Mouse (Mus musculus): ENCODE data around the gene Pax7.

Gene Pax7

DNA sequence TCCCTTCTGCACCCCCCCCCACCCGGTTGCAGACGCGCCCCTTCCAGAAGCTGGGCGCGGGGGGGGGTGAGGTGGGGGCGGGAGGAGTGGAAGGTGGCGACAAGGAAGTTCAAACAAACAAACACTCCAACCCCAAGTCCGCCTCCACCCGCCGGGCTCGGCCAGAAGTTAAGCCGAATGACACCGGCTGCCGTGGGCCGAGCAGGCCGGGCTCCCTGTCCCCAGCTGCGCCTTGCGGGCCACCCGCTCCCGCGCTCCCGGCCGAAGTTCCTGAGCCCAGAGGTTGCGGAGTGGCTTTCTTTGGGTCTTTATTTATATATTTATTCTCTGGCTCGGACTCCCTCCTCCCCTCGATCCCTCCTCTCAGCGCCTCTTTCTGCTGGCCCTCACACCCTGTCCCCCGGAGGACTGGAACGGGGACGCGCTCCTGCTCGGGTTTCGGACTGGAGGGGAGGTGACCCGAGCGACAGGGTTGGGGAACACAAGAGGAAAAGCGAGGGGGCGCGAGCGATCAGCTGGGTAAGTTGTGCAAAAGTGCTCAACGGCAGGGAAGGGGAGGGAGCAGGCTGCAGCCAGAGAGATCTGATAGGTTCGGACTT lies at the start of gene Pax7:
Gene Pax7 (minus strand): TSS at position 493 of the 599 bp plus-strand sequence.
- no peak for DNase-seq (ENCODE audit: low read depth, low spot score)

DNA sequence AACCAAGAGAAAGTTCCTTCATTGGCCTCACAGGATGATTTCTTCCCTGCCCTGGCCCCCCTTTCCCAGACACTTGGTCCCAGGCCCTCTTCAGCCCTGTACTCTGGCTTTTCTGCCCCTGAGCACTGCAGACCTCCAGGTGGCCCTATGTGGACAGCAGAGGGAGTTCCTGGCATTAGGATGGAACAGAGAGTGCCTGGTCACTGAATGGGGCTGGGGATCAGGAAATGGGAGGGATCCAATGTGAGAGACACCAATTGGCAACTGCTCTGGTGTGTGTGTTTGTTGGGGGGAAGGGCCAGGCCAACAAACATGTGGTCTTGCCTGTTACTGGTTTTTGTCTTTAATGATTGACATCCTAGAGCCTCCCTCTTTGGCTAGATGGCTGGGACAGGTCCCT lies 48.5 kb upstream of the Pax7 start:
- DNase-seq (ENCODE audit: low read depth, low spot score), result no peak

DNA sequence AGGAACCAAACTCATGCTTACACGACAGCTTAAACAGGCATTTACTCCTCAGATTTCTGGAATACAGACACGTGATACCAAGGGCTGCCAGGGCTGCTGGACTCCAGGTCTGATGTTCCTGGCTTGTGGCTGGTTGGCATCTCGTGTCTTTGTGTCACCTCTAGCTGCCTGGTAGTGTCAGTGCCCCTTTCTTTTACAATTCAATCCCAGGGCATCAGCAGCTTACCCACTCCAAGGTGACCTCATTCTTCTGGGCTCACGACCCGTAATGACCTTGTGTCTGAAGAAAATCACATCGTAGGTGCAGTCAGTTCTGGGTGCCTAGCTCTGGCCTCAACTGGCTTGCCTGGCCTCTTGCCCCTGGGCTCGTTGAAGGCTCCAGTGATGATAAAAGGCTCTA lies 46.0 kb upstream of the Pax7 start:
- DNase-seq (ENCODE audit: low read depth, low spot score), result no peak

DNA sequence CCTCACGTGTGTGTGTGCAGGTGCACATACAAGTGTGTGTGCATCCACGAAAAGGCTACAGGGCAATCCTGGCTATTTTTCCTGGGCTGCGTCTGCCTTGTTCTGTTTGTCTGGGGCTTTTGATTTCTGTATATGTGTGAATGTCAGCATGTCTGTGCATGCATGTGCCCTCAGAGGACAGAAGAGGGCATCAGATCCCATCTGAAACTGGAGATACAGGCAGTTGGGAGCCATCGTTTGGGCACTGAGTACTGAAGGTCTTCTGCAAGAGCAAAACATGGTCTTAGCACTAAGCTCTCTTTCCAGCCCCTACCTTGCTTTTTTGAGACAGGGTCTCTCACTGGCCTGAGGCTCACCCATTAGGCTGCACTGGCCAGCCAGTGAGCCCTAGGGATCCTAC lies 45.1 kb upstream of the Pax7 start:
- DNase-seq (ENCODE audit: low read depth, low spot score), result no peak

GRCm38 (mm10) chr4:139877269-139877668 lies 43.9 kb upstream of the Pax7 start:
- peak; percentile 51 for DNase-seq (ENCODE audit: low read depth, low spot score)

- peak; percentile 59 for DNase-seq (ENCODE audit: low read depth, low spot score)
These were observed 39.3 kb upstream of the Pax7 start for GRCm38 (mm10) chr4:139872595-139872994.

GRCm38 (mm10) chr4:139871699-139872098 lies 38.4 kb upstream of the Pax7 start:
- no peak for DNase-seq (ENCODE audit: low read depth, low spot score)

- no peak for DNase-seq (ENCODE audit: low read depth, low spot score)
These were observed 29.9 kb upstream of the Pax7 start for GRCm38 (mm10) chr4:139863218-139863617.

DNA sequence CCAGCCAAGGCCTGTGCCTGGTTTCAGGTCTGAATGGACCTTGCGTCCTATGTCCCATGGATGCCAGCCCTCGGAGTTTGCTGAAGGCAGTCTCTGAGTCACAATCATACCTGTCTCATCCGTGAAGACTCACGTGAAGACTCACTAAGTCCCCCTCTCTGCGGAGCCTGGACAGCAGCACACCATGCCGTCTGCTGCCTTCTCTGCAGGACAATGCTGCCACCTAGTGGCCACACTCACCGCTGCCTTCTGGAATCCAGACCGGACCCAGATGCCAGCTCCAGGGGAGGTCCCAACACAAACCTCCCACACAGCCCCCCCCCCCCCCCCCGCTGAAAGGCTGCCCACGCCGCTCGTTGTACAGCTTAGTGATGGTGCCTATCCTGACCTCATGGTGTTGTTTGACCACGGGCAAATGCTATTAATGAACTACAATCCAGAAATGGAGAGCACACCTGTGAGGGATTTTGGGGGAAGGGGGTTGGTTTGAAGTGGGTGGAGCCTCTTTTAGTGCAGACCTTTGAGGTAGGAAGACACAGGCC lies 25.4 kb upstream of the Pax7 start:
- peak; percentile 73 for DNase-seq (ENCODE audit: low read depth, low spot score)

GRCm38 (mm10) chr4:139852219-139853035 lies 19.1 kb upstream of the Pax7 start:
- DNase-seq (ENCODE audit: low read depth, low spot score), result no peak

GRCm38 (mm10) chr4:139851387-139851786 lies 18.1 kb upstream of the Pax7 start:
- DNase-seq (ENCODE audit: low read depth, low spot score), result no peak

- DNase-seq (ENCODE audit: low read depth, low spot score), result no peak
These were observed 17.3 kb upstream of the Pax7 start for GRCm38 (mm10) chr4:139850547-139851170.

GRCm38 (mm10) chr4:139843456-139843855 lies 10.1 kb upstream of the Pax7 start:
- no peak for DNase-seq (ENCODE audit: low read depth, low spot score)

DNA sequence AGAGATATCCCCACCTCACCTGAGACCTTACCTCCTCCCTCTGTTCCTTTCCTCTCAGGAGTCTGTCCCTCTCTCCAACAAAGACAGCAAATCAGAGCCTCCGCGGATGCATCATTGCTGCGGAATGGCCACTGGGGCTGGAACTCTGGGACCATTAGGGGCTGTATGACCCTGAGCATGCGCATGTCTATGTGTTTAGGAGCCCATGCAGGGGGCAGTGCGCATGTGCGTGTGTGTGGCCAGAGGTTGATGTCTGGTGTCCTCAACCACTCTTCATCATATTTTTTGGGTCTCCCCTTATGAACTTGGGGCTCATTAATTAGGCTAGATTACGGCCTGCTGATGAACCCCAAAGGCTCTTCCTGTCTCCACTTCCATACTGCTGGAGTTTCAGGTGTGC lies 9.6 kb upstream of the Pax7 start:
- DNase-seq (ENCODE audit: low read depth, low spot score), result no peak

DNA sequence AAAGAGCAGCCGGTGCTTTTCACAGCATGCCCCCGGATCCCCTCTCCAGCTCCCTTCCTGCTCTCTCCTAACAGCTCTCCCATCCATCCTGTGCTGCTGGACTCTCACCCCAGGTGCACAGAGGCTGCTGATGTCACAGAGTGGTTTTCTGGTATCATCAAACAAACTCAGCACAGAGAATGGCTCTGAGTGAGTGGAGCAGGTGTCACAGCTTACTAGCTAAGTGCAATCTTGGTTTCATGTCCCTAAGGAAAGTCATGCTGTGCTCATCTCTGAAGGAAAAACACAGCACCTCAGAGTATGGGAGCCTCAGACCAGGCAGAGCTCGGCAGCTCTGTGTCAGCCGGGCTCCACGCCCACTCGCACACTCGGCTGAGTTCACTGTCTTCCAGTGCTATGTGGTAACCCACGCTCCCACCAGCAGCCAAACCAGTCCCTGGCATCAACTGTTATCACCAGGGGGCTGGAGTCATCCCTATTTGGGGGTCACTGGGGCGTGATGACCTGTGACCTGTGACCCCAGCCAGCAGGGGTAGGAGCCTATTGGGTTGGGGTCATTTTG lies 7.7 kb upstream of the Pax7 start:
- no peak for DNase-seq (ENCODE audit: low read depth, low spot score)

DNA sequence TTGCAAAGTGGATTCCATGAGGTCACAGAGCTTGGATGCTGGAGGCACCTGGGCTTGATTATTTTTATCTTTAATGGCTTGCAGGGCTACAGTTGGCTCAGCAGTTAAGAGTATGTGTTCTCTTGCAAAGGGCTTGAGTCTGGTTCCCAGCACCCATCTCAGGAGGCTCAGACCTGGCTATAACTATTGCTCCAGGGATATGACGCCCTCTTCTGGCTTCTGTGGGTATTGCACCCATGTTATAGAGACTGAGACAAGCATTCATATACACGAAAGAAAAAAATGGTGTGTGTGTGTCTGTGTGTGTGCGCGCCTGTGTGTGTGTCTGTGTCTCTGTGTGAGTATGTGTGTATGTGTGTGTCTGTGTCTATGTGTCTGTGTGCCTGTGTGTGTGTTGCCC lies 7.1 kb upstream of the Pax7 start:
- no peak for DNase-seq (ENCODE audit: low read depth, low spot score)

DNA sequence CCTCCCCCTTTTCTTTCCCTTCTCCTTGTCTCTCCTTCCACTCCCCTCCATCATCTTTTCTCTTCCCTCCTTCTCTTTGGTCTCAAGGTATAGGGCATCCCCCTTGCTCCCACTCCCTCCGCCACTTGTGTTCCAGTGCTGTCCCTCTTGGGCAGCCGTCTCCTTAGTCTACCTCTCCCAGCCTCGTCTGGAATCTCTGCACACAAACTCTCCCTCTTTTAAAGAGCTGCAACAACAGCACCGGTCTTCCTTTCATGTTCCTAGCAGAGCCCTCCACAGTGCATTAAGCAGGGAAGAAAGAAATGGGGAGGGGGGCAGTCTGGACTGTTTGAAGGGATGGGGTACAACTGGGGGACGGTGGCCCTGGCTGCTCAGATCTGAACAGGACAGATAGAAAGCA lies 3.4 kb upstream of the Pax7 start:
- DNase-seq (ENCODE audit: low read depth, low spot score), result no peak

- no peak for DNase-seq (ENCODE audit: low read depth, low spot score)
These were observed 2.9 kb upstream of the Pax7 start for GRCm38 (mm10) chr4:139836196-139836595.

DNA sequence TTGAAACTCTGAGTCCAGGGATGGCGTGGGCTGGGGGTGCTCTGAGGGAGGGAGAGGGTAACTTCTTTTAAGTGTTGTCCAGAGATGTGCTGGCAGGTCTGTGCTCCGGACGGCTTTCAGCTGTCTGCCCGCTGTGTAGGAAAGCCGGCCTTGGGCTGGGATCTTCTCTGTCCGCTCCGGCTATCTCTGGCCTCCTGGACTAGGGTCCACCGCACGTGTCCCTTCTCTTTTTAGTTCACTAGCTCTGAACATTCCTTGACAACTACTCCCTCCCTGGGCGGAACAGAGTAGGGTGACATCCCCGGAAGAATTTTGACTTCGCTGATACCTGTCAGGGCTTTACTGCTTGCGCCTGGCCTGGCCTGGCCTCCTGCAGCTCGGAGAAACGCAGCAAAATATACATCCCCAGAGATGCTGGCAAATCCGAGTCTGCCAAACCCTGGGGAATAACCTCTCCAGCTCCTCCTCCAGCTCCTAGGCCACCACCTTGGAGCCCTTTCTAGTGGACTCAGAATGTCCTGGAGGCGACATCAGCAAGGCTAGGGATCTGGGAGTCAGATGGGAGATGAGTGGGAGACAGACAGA lies 581 bp upstream of the Pax7 start:
- no peak for DNase-seq (ENCODE audit: low read depth, low spot score)

DNA sequence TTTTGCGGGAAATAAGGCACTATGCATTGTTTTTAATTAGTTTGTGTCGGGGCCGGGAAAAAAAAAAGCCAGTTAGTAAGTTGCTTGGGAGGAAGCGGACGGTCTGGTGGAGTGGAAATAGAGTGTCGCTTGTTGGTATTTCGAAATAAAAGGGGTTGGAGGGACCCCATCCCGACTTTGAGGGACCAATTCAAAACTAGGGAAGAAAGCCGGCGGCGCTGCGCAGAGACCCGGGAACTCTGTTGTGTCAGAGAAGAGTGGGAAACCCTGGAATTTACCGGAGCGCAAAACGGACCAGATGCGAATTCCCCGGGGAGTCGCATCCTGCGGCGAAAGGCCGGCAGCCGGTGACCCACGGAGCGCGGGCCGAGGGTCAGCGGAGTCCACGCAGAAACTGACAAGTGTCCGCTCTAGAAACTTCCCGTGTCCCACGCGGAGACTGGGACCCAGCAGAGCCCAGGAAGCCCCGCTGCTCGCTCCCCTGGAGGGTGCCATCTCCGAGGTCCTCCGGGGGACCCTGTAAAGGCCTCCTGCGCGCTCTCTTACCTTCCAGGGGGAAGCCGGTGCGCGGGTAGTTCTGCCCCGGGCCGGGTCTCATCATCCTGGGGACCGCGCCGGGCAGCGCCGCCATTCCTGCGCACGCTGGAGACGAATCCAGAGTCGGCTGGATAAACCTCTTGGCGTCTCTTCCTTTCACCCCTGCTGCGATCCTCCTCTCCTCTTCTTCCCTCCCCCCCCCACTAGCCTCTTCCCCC lies 870 bp downstream of the Pax7 start:
- no peak for DNase-seq (ENCODE audit: low read depth, low spot score)
